Mouse (Mus musculus) CH12.LX (cell line): ENCODE results near the gene Gli2.

Source experiments
- CTCF ChIP-seq, 2 experiments: IDR thresholded peaks in 1 of 2; conservative IDR thresholded peaks in 1 of 2; 2 replicates each; pipeline ENCODE4 v1.5.1; 2011 to 2012; ENCODE audit warnings: low read depth in 2 of 2, low read length in 2 of 2, improper control_type of control experiment in 1 of 2, inconsistent platforms in 1 of 2, mild to moderate bottlenecking in 1 of 2, moderate library complexity in 1 of 2
- ELF1 ChIP-seq: IDR thresholded peaks from 2 replicates; pipeline ENCODE4 v1.6.1; 2014; ENCODE audit warnings: low read depth, mild to moderate bottlenecking, inconsistent platforms, low read length, improper control_type of control experiment
- EP300 ChIP-seq: IDR thresholded peaks from 2 replicates; pipeline ENCODE4 v1.6.1; 2011; ENCODE audit warnings: low read length, improper control_type of control experiment
- HCFC1 ChIP-seq: IDR thresholded peaks from 2 replicates; pipeline ENCODE4 v1.6.1; 2012; ENCODE audit warnings: low read depth, mild to moderate bottlenecking, inconsistent platforms, low read length, improper control_type of control experiment
- JUN ChIP-seq: IDR thresholded peaks from 2 replicates; pipeline ENCODE4 v1.6.1; 2011; ENCODE audit warnings: low read depth, mild to moderate bottlenecking, low read length, improper control_type of control experiment, moderate library complexity; ENCODE audit not compliant: insufficient read depth
- MEF2A ChIP-seq: IDR thresholded peaks from 2 replicates; pipeline ENCODE4 v1.6.1; 2014; ENCODE audit warnings: low read depth, mild to moderate bottlenecking, inconsistent platforms, low read length, improper control_type of control experiment, borderline replicate concordance
- MXI1 ChIP-seq: IDR thresholded peaks from 2 replicates; pipeline ENCODE4 v1.6.1; 2011; ENCODE audit warnings: mild to moderate bottlenecking, low read depth, low read length, improper control_type of control experiment
- POLR2A ChIP-seq: IDR thresholded peaks from 2 replicates; pipeline ENCODE4 v1.6.1; 2011; ENCODE audit warnings: low read depth, mild to moderate bottlenecking, improper control_type of control experiment, low read length
- SMC3 ChIP-seq: IDR thresholded peaks from 2 replicates; pipeline ENCODE4 v1.6.1; 2011; ENCODE audit warnings: low read depth, low read length, improper control_type of control experiment
- TCF12 ChIP-seq: IDR thresholded peaks from 2 replicates; pipeline ENCODE4 v1.6.1; 2014; ENCODE audit warnings: low read depth, mild to moderate bottlenecking, inconsistent platforms, low read length, improper control_type of control experiment
- USF1 ChIP-seq: IDR thresholded peaks from 2 replicates; pipeline ENCODE4 v1.6.1; 2014; ENCODE audit warnings: low read depth, mild to moderate bottlenecking, inconsistent platforms, low read length, improper control_type of control experiment
- USF2 ChIP-seq: conservative IDR thresholded peaks from 2 replicates; pipeline ENCODE4 v1.6.1; 2011; ENCODE audit warnings: low read depth, low read length, improper control_type of control experiment
- ZKSCAN1 ChIP-seq: IDR thresholded peaks from 2 replicates; pipeline ENCODE4 v1.6.1; 2012; ENCODE audit warnings: low read depth, inconsistent platforms, low read length, improper control_type of control experiment, borderline replicate concordance

- TF ChIP-seq POLR2A = no peak
- no peak for TF ChIP-seq EP300
- no peak for TF ChIP-seq CTCF (conservative IDR thresholded peaks at IDR 0.05 in 1 of 2, IDR thresholded peaks at IDR 0.05 in 1 of 2; ENCODE audit: low read depth in 2 of 2, low read length in 2 of 2)
- TF ChIP-seq ZKSCAN1 = no peak
- no peak for TF ChIP-seq USF2
- no peak for TF ChIP-seq MXI1
- TF ChIP-seq JUN = no peak
- TF ChIP-seq SMC3 = no peak
- TF ChIP-seq USF1 = no peak
- TF ChIP-seq HCFC1 = no peak
- no peak for TF ChIP-seq MEF2A
- no peak for TF ChIP-seq ELF1
- TF ChIP-seq TCF12 = no peak
These were observed 144.4 kb downstream of the Gli2 start for GRCm38 (mm10) chr1:118909051-118909450.
